Mouse (Mus musculus): ENCODE measurements at regions not wholly inside any gene's neighbourhood (a gene's known extent, or its start where the extent isn't known, plus 50 kb on each side); places are given as distances from the start of the nearest gene placed in this dataset.

DNA sequence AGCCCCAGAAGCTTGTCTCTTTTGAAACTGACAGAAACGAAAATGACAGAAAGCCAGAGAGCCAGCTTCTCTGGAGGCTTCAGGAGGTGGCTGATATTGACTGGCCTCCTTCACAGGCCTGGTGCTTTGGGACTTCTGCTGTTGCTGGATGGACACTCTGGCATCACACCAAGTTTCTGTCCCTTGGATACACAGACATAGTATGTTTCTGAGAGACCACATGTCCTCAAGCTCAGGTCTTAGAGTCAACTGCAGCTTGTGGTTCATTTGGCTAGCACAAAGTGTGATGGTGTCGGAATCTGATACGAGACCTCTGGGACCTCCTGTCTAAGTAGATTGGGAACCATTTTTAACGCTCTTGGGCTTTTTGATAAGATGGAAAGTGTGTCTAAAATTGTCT, 502.0 kb downstream of the Sqor start:
- WGBS = 81% methylated on average over 4 of the region's 4 CpGs
- no peak for ATAC-seq (ENCODE audit: low FRiP score, low TSS enrichment)
- Histone ChIP-seq H3K9me3 (ENCODE audit: control insufficient read depth, low read length) (no peaks in the 10 kb centered on the region), H3K4me3 (ENCODE audit: low read length) (no peak overlapping the region), H3K4me2 (replicated peaks; ENCODE audit: low read depth, low read length) (no peak overlapping the region), H3K36me3 (ENCODE audit: control insufficient read depth, insufficient read depth, low read length) (no peaks in the 10 kb centered on the region), H3K27ac (ENCODE audit: low read depth, low read length) (no peak overlapping the region), H3K27me3 (ENCODE audit: control insufficient read depth, insufficient read depth, low read length) (no peaks in the 10 kb centered on the region), H3K4me1 (ENCODE audit: control insufficient read depth, insufficient read depth, low read length) (no peaks in the 10 kb centered on the region), H3K9ac (ENCODE audit: low read depth, low read length) (no peak overlapping the region)

GRCm38 (mm10) chr2:123274866-123275735, 510.1 kb downstream of the Sqor start:
- Histone ChIP-seq H3K27me3 (ENCODE audit: control insufficient read depth, insufficient read depth, low read length) (no peaks in the 10 kb centered on the region), H3K27ac (ENCODE audit: low read depth, low read length) (no peak overlapping the region), H3K4me3 (ENCODE audit: low read length) (no peak overlapping the region), H3K36me3 (ENCODE audit: control insufficient read depth, insufficient read depth, low read length) (no peaks in the 10 kb centered on the region), H3K4me1 (ENCODE audit: control insufficient read depth, insufficient read depth, low read length) (no peaks in the 10 kb centered on the region), H3K9me3 (ENCODE audit: control insufficient read depth, low read length) (no peaks in the 10 kb centered on the region), H3K4me2 (replicated peaks; ENCODE audit: low read depth, low read length) (no peak overlapping the region), H3K9ac (ENCODE audit: low read depth, low read length) (no peak overlapping the region)
- 62% methylated on average over 9 of the region's 9 CpGs for WGBS
- ATAC-seq (ENCODE audit: low FRiP score, low TSS enrichment) = no peak

DNA sequence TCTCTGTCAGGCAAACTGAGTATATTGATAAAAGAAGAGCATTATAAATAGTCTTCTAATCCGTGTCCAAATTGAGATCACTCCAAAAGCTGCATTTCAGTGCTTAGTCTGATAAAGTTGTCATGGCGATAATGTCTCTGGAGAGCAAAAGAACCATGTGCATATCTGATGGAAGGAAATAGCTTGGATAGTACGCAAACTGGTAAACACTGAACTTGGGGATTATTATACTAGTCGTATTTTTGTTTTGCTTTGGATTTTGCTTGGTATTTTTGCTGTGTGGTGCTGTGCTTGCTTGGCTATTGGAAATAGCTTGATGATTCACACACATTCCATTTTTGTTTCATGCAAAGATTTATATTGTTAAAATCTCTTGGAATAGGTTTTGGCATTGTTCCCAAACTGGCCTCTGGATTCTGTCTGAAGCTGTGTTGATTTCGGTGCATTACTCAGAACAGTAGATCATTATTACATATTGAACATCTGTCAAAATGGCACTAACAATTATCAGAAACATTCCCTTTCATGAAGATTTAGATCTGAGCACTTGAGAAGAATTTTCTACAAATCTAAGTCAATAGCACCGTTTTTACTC, 510.8 kb downstream of the Sqor start:
- Histone ChIP-seq H3K9ac (ENCODE audit: low read depth, low read length) (no peak overlapping the region), H3K36me3 (ENCODE audit: control insufficient read depth, insufficient read depth, low read length) (no peaks in the 10 kb centered on the region), H3K4me3 (ENCODE audit: low read length) (no peak overlapping the region), H3K4me2 (replicated peaks; ENCODE audit: low read depth, low read length) (no peak overlapping the region), H3K27me3 (ENCODE audit: control insufficient read depth, insufficient read depth, low read length) (no peaks in the 10 kb centered on the region), H3K9me3 (ENCODE audit: control insufficient read depth, low read length) (no peaks in the 10 kb centered on the region), H3K27ac (ENCODE audit: low read depth, low read length) (no peak overlapping the region), H3K4me1 (ENCODE audit: control insufficient read depth, insufficient read depth, low read length) (no peaks in the 10 kb centered on the region)
- ATAC-seq (ENCODE audit: low FRiP score, low TSS enrichment) = no peak
- 68% methylated on average over 6 of the region's 6 CpGs for WGBS

GRCm38 (mm10) chr2:123311554-123312276, 546.7 kb downstream of the Sqor start:
- Histone ChIP-seq H3K27me3 (ENCODE audit: control insufficient read depth, insufficient read depth, low read length) (no peaks in the 10 kb centered on the region), H3K9ac (ENCODE audit: low read depth, low read length) (no peak overlapping the region), H3K4me1 (ENCODE audit: control insufficient read depth, insufficient read depth, low read length) (no peaks in the 10 kb centered on the region), H3K36me3 (ENCODE audit: control insufficient read depth, insufficient read depth, low read length) (no peaks in the 10 kb centered on the region), H3K9me3 (ENCODE audit: control insufficient read depth, low read length) (no peaks in the 10 kb centered on the region), H3K4me3 (ENCODE audit: low read length) (no peak overlapping the region), H3K27ac (ENCODE audit: low read depth, low read length) (no peak overlapping the region), H3K4me2 (replicated peaks; ENCODE audit: low read depth, low read length) (no peak overlapping the region)
- ATAC-seq (ENCODE audit: low FRiP score, low TSS enrichment) = no peak
- 75% methylated on average over 6 of the region's 6 CpGs for WGBS

DNA sequence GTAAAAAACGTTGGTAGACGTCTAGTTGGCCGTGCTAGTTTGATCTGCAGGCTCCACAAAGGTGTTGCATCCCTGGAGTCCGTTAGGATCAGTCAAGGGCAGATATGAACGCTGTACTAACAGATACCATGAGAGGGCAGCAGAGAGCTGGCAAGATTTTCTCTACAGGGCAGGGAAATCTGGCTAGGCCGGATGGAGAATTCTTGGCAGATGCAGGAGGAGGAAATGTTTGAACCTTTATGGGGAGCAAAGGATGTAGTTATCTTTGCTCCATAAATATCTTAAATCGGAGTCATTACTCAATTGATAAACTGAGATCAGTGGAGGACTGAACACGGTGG, 547.2 kb downstream of the Sqor start:
- ATAC-seq (ENCODE audit: low FRiP score, low TSS enrichment) = peak; percentile 85; the same call in 1 of the 2 replicates
- Histone ChIP-seq H3K9me3 (ENCODE audit: control insufficient read depth, low read length) (no peaks in the 10 kb centered on the region), H3K27me3 (ENCODE audit: control insufficient read depth, insufficient read depth, low read length) (no peaks in the 10 kb centered on the region), H3K9ac (ENCODE audit: low read depth, low read length) (no peak overlapping the region), H3K36me3 (ENCODE audit: control insufficient read depth, insufficient read depth, low read length) (no peaks in the 10 kb centered on the region), H3K4me3 (ENCODE audit: low read length) (no peak overlapping the region), H3K4me2 (replicated peaks; ENCODE audit: low read depth, low read length) (no peak overlapping the region), H3K4me1 (ENCODE audit: control insufficient read depth, insufficient read depth, low read length) (no peaks in the 10 kb centered on the region), H3K27ac (ENCODE audit: low read depth, low read length) (no peak overlapping the region)
- 23% methylated on average over 8 of the region's 8 CpGs for WGBS

DNA sequence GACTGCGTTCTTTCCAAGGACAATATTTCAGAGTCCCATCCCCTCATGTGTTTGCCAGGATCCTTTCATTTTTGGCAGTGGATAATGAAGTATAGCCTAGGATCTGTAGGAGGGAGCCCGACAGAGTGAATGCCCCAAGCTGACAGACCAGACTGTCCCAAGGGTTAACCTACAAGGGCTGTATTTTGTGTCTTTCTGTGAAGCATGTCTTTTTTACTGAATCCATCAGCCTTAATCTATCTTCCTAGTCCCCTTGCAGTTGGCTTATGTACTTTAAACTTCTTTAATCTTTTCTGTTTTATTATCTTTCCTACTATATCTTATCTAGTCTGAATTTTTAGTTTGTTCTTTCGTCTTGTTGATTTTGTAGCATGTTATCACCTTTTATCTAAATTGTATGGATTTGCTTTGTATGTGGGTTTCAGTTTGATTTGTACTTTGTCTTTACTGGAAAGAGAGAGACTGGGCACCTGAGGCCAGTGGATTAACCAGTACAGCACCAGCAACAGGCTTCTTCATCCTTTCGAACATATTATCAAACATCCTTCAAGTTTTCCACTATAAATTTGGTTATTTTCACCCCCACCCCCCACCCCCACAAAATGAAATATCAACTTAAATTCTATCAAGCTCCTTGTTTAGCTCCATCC, 555.5 kb downstream of the Sqor start:
- no peak overlapping the region for H3K4me2 ChIP-seq (replicated peaks; ENCODE audit: low read depth, low read length)
- WGBS = 84% methylated on average over 4 of the region's 4 CpGs
- H3K27me3 ChIP-seq (ENCODE audit: control insufficient read depth, insufficient read depth, low read length) = no peaks in the 10 kb centered on the region
- H3K27ac ChIP-seq (ENCODE audit: low read depth, low read length) = no peak overlapping the region
- H3K4me1 ChIP-seq (ENCODE audit: control insufficient read depth, insufficient read depth, low read length) = no peaks in the 10 kb centered on the region
- no peak for ATAC-seq (ENCODE audit: low FRiP score, low TSS enrichment)
- H3K36me3 ChIP-seq (ENCODE audit: control insufficient read depth, insufficient read depth, low read length) = no peaks in the 10 kb centered on the region
- no peak overlapping the region for H3K9ac ChIP-seq (ENCODE audit: low read depth, low read length)
- H3K4me3 ChIP-seq (ENCODE audit: low read length) = no peak overlapping the region
- no peaks in the 10 kb centered on the region for H3K9me3 ChIP-seq (ENCODE audit: control insufficient read depth, low read length)

DNA sequence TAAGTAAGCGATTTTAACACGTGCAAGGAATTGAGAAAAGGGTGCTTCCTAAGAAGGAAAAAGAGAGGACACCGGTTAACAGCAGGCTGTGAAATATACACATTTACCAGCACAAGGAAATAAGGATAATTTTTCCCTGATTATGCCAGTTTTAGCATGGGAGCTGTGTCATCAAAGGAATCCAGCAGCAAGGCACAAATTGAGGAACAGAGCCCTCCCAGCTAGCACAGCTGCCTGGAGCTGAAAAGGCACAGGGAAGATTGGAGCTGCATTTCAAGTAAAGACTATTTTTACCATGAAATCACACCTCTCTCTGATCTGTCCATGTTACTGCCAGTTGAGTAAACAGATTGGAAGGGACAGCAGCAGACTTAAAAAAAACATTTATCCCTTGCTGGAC, 558.7 kb downstream of the Sqor start:
- WGBS = 80% methylated on average over 3 of the region's 3 CpGs

DNA sequence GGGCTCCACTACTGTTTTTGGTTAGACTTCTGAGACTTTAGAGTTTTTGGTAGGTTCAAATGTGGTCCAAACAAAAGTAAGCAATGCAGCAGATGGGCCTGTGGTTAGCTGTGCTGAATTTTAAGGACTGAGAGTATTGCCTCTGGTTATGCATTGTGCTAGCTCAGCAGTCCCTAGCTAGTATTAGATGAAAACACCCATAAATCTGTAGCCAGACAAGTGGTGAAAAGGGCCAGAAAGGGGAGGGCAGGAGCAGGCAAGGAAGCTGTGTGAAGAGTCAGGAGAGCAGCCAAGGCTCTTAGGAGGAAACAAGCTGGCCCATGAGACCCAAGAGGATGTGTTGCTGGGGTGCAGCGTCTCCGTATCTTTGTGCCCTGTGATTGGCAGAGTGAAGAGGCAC, 559.9 kb downstream of the Sqor start:
- Histone ChIP-seq H3K4me3 (ENCODE audit: low read length) (no peak overlapping the region), H3K4me2 (replicated peaks; ENCODE audit: low read depth, low read length) (no peak overlapping the region), H3K27me3 (ENCODE audit: control insufficient read depth, insufficient read depth, low read length) (no peaks in the 10 kb centered on the region), H3K9ac (ENCODE audit: low read depth, low read length) (no peak overlapping the region), H3K27ac (ENCODE audit: low read depth, low read length) (no peak overlapping the region), H3K36me3 (ENCODE audit: control insufficient read depth, insufficient read depth, low read length) (no peaks in the 10 kb centered on the region), H3K9me3 (ENCODE audit: control insufficient read depth, low read length) (no peaks in the 10 kb centered on the region), H3K4me1 (ENCODE audit: control insufficient read depth, insufficient read depth, low read length) (no peaks in the 10 kb centered on the region)
- ATAC-seq (ENCODE audit: low FRiP score, low TSS enrichment) = no peak
- WGBS = 28% methylated on average over 2 of the region's 2 CpGs

More for the DNA sequence above, 558.7 kb downstream of the Sqor start:
- H3K4me3 ChIP-seq (ENCODE audit: low read length) = no peak overlapping the region
- H3K4me1 ChIP-seq (ENCODE audit: control insufficient read depth, insufficient read depth, low read length) = no peaks in the 10 kb centered on the region
- H3K27ac ChIP-seq (ENCODE audit: low read depth, low read length) = no peak overlapping the region
- H3K36me3 ChIP-seq (ENCODE audit: control insufficient read depth, insufficient read depth, low read length) = no peaks in the 10 kb centered on the region
- H3K27me3 ChIP-seq (ENCODE audit: control insufficient read depth, insufficient read depth, low read length) = no peaks in the 10 kb centered on the region
- H3K9ac ChIP-seq (ENCODE audit: low read depth, low read length) = no peak overlapping the region
- H3K4me2 ChIP-seq (replicated peaks; ENCODE audit: low read depth, low read length) = no peak overlapping the region
- ATAC-seq (ENCODE audit: low FRiP score, low TSS enrichment) = no peak
- H3K9me3 ChIP-seq (ENCODE audit: control insufficient read depth, low read length) = no peaks in the 10 kb centered on the region
